Mouse (Mus musculus) cerebellum, adult 11-12 months (tissue): ENCODE measurements around the gene 1700028K03Rik.

Experiments
- DNase-seq: peaks from one replicate; pipeline ENCODE4 v3.0.0; 2022

Gene 1700028K03Rik

GRCm38 (mm10) chr5:107534581-107534980 lies at the start of gene 1700028K03Rik:
1700028K03Rik (plus strand) TSS chr5:107534709.
- DNase-seq = no peak

GRCm38 (mm10) chr5:107488996-107489395 lies 45.5 kb upstream of the 1700028K03Rik start:
- no peak for DNase-seq

- DNase-seq = no peak
Observed at GRCm38 (mm10) chr5:107491036-107491435, 43.5 kb upstream of the 1700028K03Rik start.

GRCm38 (mm10) chr5:107492471-107492870 lies 42.0 kb upstream of the 1700028K03Rik start:
- DNase-seq = no peak

- DNase-seq = peak; percentile 35
Observed at GRCm38 (mm10) chr5:107494759-107495158, 39.8 kb upstream of the 1700028K03Rik start.

DNA sequence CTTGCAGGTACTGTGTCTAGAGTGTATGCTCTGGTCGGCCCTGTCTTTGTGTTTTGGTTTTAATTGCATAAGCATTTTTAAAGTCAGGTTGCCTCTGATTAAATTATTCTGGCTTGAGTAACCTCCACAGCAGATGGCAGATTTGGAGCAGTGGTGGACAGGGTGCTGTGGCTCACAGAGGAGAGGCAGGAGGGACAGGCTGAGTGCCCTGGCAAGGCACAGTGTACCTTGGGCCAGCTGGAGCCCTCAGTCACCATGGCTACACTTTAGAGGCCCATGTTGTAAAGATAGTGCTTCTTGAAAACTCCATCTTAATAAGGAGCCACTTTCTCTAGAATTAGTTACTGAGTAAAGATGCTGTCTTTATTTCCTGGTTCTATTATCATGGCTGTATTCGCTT lies 38.5 kb upstream of the 1700028K03Rik start:
- DNase-seq = peak; percentile 91

DNA sequence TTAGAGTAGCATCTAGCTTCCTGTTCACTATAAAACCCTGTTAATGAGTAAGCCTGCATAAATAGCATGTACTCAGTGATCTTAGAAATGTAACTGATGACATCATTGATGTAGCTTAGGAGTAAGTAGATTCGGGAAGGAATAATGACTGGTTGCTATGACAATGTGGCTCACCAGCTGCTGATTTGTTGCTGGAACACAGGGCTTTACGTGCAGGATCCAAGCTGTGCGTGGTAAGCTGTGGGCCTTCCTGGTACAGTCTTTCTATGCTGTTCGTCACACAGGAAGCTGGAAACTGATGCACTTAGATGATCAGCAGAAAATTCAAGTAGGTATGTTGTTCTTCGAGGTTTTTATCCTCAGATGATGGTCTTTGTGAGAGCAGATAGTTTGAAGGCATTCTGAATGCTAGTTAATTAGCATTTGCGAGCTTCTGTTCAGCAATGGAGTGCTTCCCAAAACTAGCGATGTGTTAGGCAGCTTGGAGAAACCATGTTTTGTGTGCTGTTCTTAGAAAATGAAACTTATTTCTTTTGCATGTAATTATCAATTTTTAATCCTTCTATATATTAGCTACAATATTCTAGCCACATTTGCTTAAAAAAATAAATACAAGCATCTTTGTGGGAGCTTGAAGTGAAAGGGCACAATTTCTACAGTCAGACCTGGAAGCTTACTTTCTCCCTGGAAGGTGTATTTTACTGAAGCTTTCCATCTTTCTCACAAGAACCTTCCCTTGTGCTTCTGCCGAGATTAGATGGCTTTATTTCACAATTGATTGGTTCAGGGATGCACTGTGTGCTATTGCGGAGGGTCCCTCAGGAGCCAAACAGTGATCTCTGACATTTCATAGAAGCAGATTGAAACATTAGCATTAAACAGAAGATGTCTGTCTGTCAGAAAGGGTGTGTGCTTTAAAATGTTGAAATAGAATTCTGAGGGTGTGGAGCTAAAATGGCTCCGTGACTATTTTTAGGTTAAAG lies 36.7 kb upstream of the 1700028K03Rik start:
- DNase-seq = peak; percentile 52

DNA sequence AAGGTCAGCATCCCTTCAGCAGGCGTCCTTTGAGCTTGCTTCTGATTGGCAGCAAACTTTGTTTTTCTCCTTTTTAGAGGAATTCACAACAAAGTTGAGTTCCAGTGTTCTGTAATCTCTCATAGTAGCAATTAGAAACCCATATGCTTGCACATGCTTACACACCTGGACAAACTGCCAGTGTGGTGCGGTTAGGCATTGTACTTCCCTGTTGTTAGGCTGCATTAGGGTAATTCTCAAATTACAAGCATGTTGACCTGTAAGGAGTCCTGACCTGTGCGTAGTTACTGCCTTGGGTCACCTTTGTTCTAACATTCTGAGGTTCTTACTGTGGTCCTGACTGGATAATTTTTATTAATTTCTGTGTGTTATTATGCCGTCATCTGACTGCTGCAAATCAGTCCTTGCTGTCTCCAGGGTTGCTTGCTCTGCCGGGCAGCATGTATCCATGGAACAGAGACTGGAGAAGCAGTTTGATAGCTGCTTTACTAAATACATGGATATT lies 35.7 kb upstream of the 1700028K03Rik start:
- DNase-seq = peak; percentile 23

DNA sequence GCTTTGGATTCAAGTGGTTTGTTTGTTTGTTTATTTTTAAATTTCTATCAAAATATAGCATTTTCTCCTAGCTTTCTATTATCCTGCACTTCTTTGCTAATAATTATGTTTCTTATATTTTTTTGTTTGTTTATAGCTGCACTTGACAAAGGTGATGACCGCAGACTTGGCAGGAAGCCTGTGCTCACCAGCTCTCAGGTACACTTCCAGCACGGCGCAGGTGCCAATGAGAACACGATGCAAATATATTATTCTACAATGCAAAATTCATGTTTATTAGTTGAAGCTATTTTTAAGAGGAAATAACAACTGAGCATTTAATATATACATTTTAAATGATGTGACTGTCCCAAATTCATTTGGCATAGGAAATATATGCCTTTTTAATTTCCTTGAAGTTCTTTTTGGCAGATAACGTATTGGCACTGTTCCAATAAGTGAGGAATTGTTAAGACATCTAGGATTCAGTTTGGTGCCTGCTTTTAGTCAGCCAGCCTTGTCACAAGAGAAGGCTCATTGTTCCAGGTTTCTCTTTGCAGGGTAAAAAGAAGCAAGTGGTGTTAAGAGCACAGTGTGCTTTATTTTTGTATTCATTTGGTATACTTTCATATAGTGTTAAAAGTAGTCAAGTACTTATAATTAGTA lies 34.5 kb upstream of the 1700028K03Rik start:
- peak; percentile 80 for DNase-seq

- DNase-seq = no peak
Observed at GRCm38 (mm10) chr5:107500741-107501140, 33.8 kb upstream of the 1700028K03Rik start.

GRCm38 (mm10) chr5:107507321-107507720 lies 27.2 kb upstream of the 1700028K03Rik start, which contains the start of gene Gm42669:
Gm42669 (plus strand) TSS chr5:107507621.
- no peak for DNase-seq

DNA sequence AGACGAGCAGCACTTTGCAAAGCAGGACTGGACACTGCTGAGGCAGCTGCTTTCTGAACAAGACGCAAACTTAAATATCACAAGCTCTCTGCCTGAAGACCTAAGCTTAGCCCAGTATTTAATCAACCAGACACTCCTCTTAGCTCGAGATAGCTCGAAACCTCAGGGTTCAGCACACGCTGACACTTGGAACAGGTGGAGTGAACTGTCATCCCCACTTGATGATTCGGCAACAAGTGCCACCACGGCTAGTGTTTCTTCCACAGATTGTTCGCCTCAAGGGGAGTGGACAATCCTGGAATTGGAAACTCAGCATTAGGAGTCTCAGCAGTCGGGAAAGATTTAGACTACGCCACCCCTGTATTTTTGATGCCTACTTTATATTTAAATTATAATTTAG lies 24.0 kb upstream of the 1700028K03Rik start:
- DNase-seq = no peak

DNA sequence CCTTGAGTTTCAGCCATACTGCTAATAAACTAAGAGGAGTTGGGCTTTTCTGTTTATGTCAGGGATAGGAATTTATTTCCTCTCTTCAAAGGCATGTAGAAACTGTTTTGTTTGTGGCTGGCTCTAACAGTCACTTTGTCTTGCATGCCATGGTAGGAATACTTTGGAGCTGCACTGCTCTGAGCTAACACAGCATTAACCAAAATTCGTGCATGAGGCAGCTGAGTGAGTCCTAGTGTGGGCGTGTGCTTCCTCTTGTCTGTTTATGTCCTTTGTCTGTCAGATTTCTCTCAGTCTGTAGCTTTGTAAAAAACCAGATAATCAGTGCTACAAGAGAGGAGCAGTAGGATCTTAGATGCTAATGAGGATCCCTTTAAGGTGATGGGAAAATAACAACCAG lies 23.2 kb upstream of the 1700028K03Rik start:
- no peak for DNase-seq

DNA sequence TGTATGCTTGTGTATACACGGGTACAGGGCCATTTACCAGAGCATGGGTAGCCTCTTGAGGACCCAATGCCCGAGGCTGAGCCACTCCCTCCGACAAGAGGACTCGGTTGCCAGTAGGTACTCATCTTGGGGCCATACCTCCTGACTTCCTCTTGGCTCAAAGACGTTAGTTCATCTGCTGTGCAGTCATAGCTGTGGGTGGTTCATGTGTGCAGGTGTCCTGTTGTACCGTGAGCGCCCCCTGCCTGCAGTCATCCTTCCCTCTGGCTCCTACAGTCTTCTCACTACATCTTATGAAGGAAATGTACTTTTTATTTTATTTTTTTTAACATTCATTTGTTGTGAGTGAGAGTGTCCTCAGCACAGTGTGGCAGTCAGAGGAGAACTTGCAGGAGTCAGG lies 20.9 kb upstream of the 1700028K03Rik start:
- DNase-seq = peak; percentile 55

GRCm38 (mm10) chr5:107515453-107515852 lies 19.1 kb upstream of the 1700028K03Rik start:
- DNase-seq = no peak

- DNase-seq = no peak
Observed at GRCm38 (mm10) chr5:107516087-107516486, 18.4 kb upstream of the 1700028K03Rik start.

DNA sequence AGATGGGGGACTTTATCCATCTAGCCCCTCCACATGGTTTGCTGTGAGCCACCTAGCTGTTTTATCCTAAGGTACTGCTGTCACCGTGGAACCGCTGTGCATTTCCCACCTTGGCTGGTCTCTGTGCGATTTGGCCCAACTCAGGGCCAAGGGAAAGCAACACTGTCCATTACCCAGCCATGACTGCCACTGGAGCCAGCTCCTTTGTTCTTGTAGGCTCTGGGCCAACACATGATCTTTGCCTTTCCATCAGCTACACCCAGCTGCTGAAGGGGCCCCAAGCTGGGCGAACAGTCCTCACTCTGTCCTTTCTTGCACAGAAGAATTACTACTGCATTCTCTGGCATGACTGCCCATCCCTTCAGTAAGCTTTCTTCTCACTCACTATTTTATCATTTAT lies 15.9 kb upstream of the 1700028K03Rik start:
- DNase-seq = no peak

DNA sequence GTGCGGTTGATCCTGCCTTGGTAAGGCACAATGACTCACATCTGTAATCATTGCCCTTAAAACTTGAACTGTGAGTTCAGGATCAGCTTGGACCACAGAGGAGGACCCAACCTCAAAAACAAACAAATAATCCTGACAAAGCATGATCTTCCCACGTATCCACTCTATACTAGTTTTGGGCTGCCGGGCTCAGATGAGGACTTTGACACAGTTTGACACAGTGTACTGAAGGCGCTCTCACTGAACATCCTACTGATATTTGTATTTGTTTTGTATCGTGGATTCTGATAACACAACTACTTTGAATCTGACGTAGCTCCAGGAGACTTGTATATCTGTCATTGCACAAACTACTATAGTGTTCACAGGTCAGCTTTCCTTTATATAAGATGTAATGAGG lies 13.1 kb upstream of the 1700028K03Rik start:
- DNase-seq = no peak

- DNase-seq = no peak
Observed at GRCm38 (mm10) chr5:107521897-107522296, 12.6 kb upstream of the 1700028K03Rik start.

- no peak for DNase-seq
Observed at GRCm38 (mm10) chr5:107524281-107524680, 10.2 kb upstream of the 1700028K03Rik start.

- no peak for DNase-seq
Observed at GRCm38 (mm10) chr5:107528856-107529255, 5.7 kb upstream of the 1700028K03Rik start.

DNA sequence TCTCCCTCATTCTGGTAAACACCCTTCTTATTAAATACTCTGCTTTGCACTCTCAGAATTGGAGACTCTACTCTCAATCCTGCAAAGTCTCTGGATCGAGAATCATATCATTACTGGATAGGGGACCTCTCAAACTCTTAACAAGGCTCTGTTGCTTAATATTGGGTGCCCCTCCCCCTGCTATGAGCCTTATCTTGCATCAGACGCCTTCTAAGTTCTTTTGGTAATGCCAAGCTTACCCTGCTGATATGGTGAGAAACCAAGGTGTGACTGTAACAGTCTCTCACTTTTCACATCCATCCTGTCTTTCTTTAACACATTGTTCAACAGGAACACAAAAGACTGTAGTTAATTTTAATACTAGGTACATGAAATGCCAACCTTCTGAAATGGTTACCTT lies 919 bp upstream of the 1700028K03Rik start:
- no peak for DNase-seq

DNA sequence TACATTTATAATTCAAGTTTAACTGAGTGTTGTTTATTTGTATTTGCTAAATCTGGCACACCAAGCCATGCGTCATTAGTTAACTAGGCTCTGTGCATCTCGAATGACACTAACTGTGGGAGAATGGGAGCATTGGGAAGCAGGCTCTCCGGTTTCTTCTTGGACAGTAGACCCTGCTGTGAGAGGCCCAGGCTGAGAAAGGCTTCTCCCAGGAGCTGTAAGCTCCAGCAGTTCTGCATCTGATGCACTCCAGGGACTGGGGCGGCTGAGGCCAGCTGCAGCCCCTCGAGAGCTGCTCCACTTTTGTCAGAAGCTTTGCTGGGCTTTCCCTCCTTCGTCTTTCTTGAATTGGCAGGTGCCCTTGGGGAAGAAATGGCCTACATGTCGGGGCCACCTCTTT lies 7.2 kb downstream of the 1700028K03Rik start:
- no peak for DNase-seq

- DNase-seq = no peak
Observed at GRCm38 (mm10) chr5:107545927-107546326, 11.4 kb downstream of the 1700028K03Rik start.
